Mouse (Mus musculus): ENCODE measurements around the gene Rras.

DNA sequence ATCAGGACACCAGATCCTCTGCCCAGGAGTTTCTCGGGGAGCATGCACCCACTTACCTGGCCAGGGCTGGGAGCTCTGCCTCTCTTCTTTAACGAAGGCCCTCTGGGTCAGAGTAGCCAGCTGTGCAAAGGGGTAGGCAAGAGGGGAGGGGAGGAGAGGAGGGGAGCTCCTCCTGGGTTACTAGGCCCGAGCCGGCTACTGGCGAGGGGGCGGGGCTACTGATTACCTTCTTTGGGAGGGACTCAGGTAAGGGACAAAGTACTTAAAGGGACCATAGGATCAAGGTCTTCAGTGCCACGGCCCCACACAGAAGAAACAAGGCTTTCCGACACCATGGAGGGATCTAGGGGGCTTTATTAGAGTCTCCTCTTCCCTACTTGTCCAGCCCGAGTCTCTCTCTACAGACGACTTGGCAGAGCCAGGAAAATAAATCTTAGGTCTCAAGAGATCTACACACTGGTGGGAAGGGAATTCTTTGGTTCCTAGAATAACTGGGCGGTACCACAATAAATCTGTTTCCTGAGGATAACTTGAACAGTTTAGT, 43.8 kb downstream of the Rras start:
- no peak for TF ChIP-seq CTCF (IDR thresholded peaks at IDR 0.05; ENCODE audit: low read depth)
- TF ChIP-seq EP300 (optimal IDR thresholded peaks at IDR 0.05), result no peak
